Mouse (Mus musculus) kidney, embryonic 16.5 days (tissue): ENCODE results near the gene Rpp25l. TPM values are rescaled to one million over a fixed set of nuclear protein-coding genes. Genes with fewer than 3 reads are reported as not detected.
"Not testable (repeated sequence)": the region's sequence is repeated elsewhere in the genome, so short reads cannot be mapped to it uniquely, and the experiment has no call there.

Experiments
- ATAC-seq: fragments of 200-750 bp; cut with Nextera tagmentation; 2 replicates; pipeline ENCODE4 v1.8.0; 2017; ENCODE audit warnings: moderate TSS enrichment; ENCODE audit not compliant: low FRiP score, low TSS enrichment
- H3K27ac ChIP-seq: fragments of 300-500 bp; sonication (generic); 2 replicates; pipeline ENCODE4 v1.5.1; 2014; ENCODE audit warnings: low read length
- H3K27me3 ChIP-seq: fragments of 300-500 bp; sonication (generic); 2 replicates; pipeline ENCODE4 v1.6.1; 2014; ENCODE audit warnings: low read length, control low read depth, mixed read lengths; ENCODE audit not compliant: insufficient read depth
- H3K36me3 ChIP-seq: fragments of 300-500 bp; sonication (generic); 2 replicates; pipeline ENCODE4 v1.6.1; 2014; ENCODE audit warnings: low read length, control low read depth, mixed read lengths; ENCODE audit not compliant: insufficient read depth
- H3K4me1 ChIP-seq: fragments of 300-500 bp; sonication (generic); 2 replicates; pipeline ENCODE4 v1.6.1; 2014; ENCODE audit warnings: low read length, control low read depth, mixed read lengths; ENCODE audit not compliant: insufficient read depth
- H3K4me2 ChIP-seq: fragments of 300-500 bp; sonication (generic); replicated peaks from 2 replicates; pipeline ENCODE4 v1.6.1; 2014; ENCODE audit warnings: low read depth, low read length
- H3K4me3 ChIP-seq: fragments of 300-500 bp; sonication (generic); 2 replicates; pipeline ENCODE4 v1.5.1; 2014; ENCODE audit warnings: mild to moderate bottlenecking, low read length
- H3K9ac ChIP-seq: fragments of 300-500 bp; sonication (generic); replicated peaks from 2 replicates; pipeline ENCODE4 v1.6.1; 2014; ENCODE audit warnings: low read length
- H3K9me3 ChIP-seq: fragments of 300-500 bp; sonication (generic); 2 replicates; pipeline ENCODE4 v1.6.1; 2016; ENCODE audit warnings: low read length, control low read depth
- WGBS: fragments of 180-500 bp; shearing (Covaris S2); extraction: QIAGEN DNeasy Blood & Tissue Kit; methylation state at CpG from one replicate; pipeline ENCODE4 v1.1.7; 2014; 5-methylcytosine and 5-hydroxymethylcytosine counted together
- polyA plus RNA-seq: library from polyadenylated mRNA; unstranded; fragments of >200 nt; fragmentation: Nextera tagmentation; extraction: Ambion mirVana; gene quantifications from 2 replicates; pipeline ENCODE4 v1.2.1, GENCODE M21; 2015

Rpp25l gene
- polyA plus RNA-seq, 1 experiment from 2014 or later: 84.9 TPM

- not testable (repeated sequence) for ATAC-seq
These were observed 27.3 kb downstream of the Rpp25l start for GRCm38 (mm10) chr4:41685882-41686492.

DNA sequence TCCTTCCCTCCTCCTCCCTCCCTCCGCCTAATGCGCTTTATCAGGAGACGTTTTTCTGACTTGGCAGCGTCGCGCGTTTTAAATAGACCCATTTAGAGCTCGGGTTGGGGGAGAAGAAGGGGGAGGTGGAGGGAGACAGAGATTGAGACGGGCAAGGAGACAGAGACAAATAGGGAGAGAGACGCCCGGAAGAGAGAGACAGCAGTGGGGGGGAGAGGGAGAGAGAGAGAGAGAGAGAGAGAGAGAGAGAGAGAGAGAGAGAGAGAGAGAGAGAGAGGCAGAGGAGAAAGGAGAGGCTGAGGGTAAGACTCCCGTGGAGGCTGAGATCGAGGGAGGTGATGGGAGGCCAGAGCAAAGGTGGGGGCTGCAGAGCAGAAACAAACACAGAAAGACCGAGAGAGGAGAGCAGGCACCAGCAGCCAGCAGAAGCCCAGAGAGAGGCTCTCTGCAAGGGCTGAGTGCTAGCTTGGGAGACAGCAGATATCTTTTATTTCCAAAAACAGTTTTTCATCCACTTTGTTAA lies 28.3 kb downstream of the Rpp25l start:
- not testable (repeated sequence) for H3K4me2 ChIP-seq, H3K9ac ChIP-seq, H3K27ac ChIP-seq, H3K27me3 ChIP-seq, H3K36me3 ChIP-seq, H3K4me3 ChIP-seq, ATAC-seq, H3K9me3 ChIP-seq
- WGBS: 2% methylated on average over 13 of the region's 14 CpGs
- H3K4me1 ChIP-seq: peaks cover 20% of the 10 kb centered on the region

More at GRCm38 (mm10) chr4:41685882-41686492, 27.3 kb downstream of the Rpp25l start:
- H3K9me3 ChIP-seq, H3K9ac ChIP-seq, H3K4me3 ChIP-seq, H3K27me3 ChIP-seq, H3K27ac ChIP-seq, H3K36me3 ChIP-seq, H3K4me2 ChIP-seq: not testable (repeated sequence)
- H3K4me1 ChIP-seq: peaks cover 14% of the 10 kb centered on the region
- WGBS: 33% methylated on average over 8 of the region's 10 CpGs

- not testable (repeated sequence) for H3K9ac ChIP-seq, H3K36me3 ChIP-seq, H3K4me3 ChIP-seq, H3K27me3 ChIP-seq, H3K9me3 ChIP-seq
- peak; percentile 28; the same call in 1 of the 2 replicates for ATAC-seq
- peak overlapping the region; percentile 50; the same call in 1 of the 2 replicates for H3K27ac ChIP-seq
- peak overlapping the region; percentile 33 for H3K4me2 ChIP-seq
- peaks cover 27% of the 10 kb centered on the region for H3K4me1 ChIP-seq
- WGBS: 4% methylated on average over 22 of the region's 27 CpGs
These were observed 29.0 kb downstream of the Rpp25l start for GRCm38 (mm10) chr4:41684131-41684930.

DNA sequence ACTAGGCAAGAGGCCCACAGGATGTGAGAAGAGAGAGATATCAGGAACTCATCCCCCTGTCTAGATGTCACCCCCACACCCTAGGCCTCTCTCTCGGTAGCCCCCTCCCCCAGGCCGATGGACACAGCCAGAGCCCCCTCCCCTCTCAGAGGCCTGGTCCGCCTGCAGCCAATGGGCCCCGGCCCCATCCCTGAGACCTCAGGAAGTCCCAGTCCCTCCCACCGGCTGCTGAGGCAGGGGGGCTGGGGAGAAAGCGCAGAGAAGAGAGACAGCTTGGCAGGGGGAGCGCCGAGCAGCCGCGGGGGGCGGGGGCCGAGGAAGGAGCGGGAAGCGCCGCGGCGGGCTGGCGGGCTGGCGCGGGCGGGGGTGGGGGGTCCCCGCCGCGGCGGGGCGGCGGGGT lies 30.0 kb downstream of the Rpp25l start:
- H3K27me3 ChIP-seq, H3K4me3 ChIP-seq, H3K36me3 ChIP-seq, H3K9me3 ChIP-seq, H3K9ac ChIP-seq: not testable (repeated sequence)
- peak overlapping the region; percentile 75; the same call in 1 of the 2 replicates for H3K27ac ChIP-seq
- H3K4me2 ChIP-seq: peak overlapping the region; percentile 36
- ATAC-seq: peak; percentile 52
- no CpG with 5 or more reads among the region's 27 CpGs for WGBS
- peaks cover 37% of the 10 kb centered on the region for H3K4me1 ChIP-seq

DNA sequence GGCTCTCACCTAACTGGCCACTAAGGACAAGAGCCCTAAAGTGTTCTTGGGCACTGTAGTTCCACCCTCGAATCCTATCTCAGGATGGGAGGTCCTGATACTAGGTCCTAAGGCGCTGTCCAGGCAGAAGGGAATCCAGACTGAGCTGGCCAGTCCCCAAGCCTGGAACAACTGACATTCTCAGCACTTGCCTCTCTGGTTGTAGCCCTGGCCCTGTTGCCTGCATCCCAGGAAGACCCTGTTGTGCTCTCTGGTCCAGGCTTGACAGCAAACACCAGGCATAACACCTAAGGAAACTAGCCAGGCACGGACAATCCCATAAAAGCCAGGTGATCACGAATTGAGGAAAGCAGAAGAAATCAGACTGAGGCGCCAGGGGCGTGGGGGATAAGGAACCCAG lies 30.5 kb downstream of the Rpp25l start:
- Histone ChIP-seq H3K36me3 (no peaks in the 10 kb centered on the region), H3K4me1 (peaks cover 42% of the 10 kb centered on the region), H3K4me3 (no peak overlapping the region), H3K27ac (peak overlapping the region; percentile 75; the same call in 1 of the 2 replicates), H3K27me3 (0 out of 2 replicates have a peak, but pooled peaks cover 4% of the 10 kb centered on the region), H3K4me2 (0 out of 2 replicates have a peak overlapping the region, but pooled peaks have one; percentile 11), H3K9ac (peak overlapping the region; percentile 0; the same call in 1 of the 2 replicates), H3K9me3 (no peaks in the 10 kb centered on the region)
- 16% methylated on average over 6 of the region's 6 CpGs for WGBS
- no peak for ATAC-seq

DNA sequence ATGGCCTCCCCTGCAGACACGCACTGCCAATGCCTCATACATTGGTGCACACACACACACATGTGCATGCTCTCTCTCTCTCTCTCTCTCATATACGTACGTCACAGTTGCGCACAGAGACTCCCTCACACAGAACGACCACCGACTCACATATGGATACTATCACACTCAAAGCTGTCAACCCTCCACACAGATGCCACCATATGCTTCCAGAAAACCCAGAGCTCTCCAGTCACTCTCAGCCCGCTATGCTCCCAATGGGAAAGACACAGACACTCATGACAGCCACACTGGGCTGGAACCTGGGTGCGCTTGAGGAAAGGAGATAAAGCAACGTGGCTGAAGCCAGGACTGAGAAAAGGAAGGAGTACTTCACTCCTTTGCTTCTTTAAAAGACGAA lies 31.4 kb downstream of the Rpp25l start:
- Histone ChIP-seq H3K9me3 (no peaks in the 10 kb centered on the region), H3K27me3 (0 out of 2 replicates have a peak, but pooled peaks cover 4% of the 10 kb centered on the region), H3K4me2 (no peak overlapping the region), H3K27ac (peak overlapping the region; percentile 54; the same call in 1 of the 2 replicates), H3K36me3 (no peaks in the 10 kb centered on the region), H3K4me1 (peaks cover 50% of the 10 kb centered on the region), H3K9ac (0 out of 2 replicates have a peak overlapping the region, but pooled peaks have one; percentile 1), H3K4me3 (no peak overlapping the region)
- no peak for ATAC-seq
- WGBS: 61% methylated on average over 10 of the region's 10 CpGs

DNA sequence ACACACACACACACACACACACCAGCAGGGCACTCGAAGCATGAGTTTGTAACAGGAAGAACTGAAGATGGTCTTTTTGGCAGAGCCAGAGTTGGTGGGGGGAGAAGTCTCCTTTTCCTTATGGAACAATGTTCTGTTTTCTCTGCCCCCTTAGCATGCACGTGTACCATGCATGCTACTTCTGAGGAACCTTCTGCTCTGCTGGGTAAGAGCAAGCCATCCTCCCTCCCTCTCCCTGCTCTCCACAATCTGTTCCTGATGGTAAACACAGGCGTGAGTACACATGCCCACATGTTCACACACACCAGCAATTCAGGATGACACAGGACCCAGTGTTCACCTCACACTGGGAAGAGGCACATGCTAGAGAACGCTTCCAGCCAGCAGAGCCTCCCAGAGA lies 32.2 kb downstream of the Rpp25l start:
- WGBS: 65% methylated on average over 4 of the region's 4 CpGs
- no peak overlapping the region for H3K4me2 ChIP-seq
- H3K9ac ChIP-seq: no peak overlapping the region
- no peaks in the 10 kb centered on the region for H3K9me3 ChIP-seq
- H3K27me3 ChIP-seq: 0 out of 2 replicates have a peak, but pooled peaks cover 4% of the 10 kb centered on the region
- no peak for ATAC-seq
- H3K4me1 ChIP-seq: peaks cover 58% of the 10 kb centered on the region
- no peak overlapping the region for H3K4me3 ChIP-seq
- no peak overlapping the region for H3K27ac ChIP-seq
- no peaks in the 10 kb centered on the region for H3K36me3 ChIP-seq

DNA sequence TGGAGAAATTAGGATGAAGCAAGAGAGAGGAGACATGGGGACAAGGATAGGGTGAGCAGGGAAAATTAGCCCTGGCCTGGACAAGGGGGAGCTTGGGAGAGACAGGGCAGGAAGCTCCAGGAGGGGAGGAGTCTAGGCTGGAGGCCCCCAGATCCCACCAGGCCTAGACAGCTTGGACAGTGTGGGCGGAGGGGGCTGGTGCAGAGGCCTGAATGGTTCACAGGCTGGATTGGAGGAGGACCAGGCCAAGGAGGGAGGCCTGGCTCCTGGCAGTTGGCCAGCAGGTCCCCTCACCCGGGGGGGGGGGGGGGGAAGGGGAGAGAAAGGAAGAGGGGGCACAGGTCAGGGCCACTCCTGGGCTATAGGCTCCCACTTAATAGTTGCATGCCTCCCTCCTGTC lies 34.0 kb downstream of the Rpp25l start:
- 0 out of 2 replicates have a peak, but pooled peaks cover 4% of the 10 kb centered on the region for H3K27me3 ChIP-seq
- H3K4me2 ChIP-seq: no peak overlapping the region
- peak overlapping the region; percentile 14 for H3K9ac ChIP-seq
- 71% methylated on average over 1 of the region's 2 CpGs for WGBS
- H3K4me1 ChIP-seq: peaks cover 71% of the 10 kb centered on the region
- no peaks in the 10 kb centered on the region for H3K36me3 ChIP-seq
- peak; percentile 71 for ATAC-seq
- H3K9me3 ChIP-seq: no peaks in the 10 kb centered on the region
- no peak overlapping the region for H3K4me3 ChIP-seq
- H3K27ac ChIP-seq: peak overlapping the region; percentile 84

- ATAC-seq: no peak
- WGBS: 50% methylated on average over 6 of the region's 6 CpGs
- Histone ChIP-seq H3K27ac (peak overlapping the region; percentile 84), H3K4me2 (no peak overlapping the region), H3K27me3 (0 out of 2 replicates have a peak, but pooled peaks cover 4% of the 10 kb centered on the region), H3K9me3 (no peaks in the 10 kb centered on the region), H3K36me3 (no peaks in the 10 kb centered on the region), H3K4me1 (peaks cover 71% of the 10 kb centered on the region), H3K9ac (peak overlapping the region; percentile 14), H3K4me3 (no peak overlapping the region)
These were observed 34.5 kb downstream of the Rpp25l start for GRCm38 (mm10) chr4:41678863-41679262.
